ENCODE assay signal across 7 mouse cellular contexts in the genomic region with DNA sequence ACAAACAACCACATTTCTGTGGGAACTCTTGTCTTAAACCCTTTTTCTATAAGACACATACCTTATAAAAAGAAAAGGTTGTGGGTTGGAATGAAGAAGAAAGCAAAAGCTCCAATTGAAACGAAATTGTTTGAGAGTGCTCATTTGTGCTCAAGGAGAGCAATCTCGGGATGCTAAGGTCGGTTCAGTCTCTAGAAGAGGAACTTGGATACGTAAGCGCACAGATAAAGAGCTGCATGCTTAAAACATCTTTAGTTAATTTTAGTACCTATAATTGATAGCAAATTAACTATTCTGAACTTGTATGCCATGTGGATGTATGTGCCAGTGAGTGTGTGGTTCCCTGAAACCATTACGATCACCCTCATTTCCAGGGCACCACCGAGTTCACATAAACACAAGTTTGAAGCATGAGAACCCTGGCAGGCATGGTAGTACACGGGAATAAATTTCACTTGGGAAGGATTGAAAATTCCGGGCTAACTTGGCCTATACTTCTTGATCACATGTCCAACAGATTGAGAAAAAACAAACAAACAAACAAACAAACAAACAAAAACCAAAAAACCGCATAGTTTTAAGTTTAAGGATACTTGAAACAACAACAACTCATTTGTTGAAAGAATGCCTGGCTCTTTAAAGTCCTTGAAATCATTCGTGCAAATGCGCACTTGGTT. TPM values are rescaled to one million over a fixed set of nuclear protein-coding genes. Genes with fewer than 3 reads are reported as not detected.
DNase-seq lines count a peak whose midpoint lies in the region; ATAC-seq and TF ChIP-seq lines count a peak whose summit lies in the region.

No protein-coding gene starts in this region.

- 0 out of 2 replicates have a peak overlapping the region, but pooled peaks have one; percentile 35 for H3K9ac ChIP-seq in lung, postnatal 0 days (replicated peaks; ENCODE audit: low read depth)
- peak overlapping the region; percentile 86 for H3K9ac ChIP-seq in hindbrain, embryonic 12.5 days
- peak overlapping the region; percentile 69 for H3K9ac ChIP-seq in midbrain, embryonic 15.5 days

- no peak for TF ChIP-seq EP300 in lung, postnatal 0 days (IDR thresholded peaks at IDR 0.05)

- peaks cover 4% of the 10 kb centered on the region; the same call in 1 of the 2 replicates for H3K4me1 ChIP-seq in lung, postnatal 0 days (ENCODE audit: insufficient read depth, low read depth, low read length)
- H3K4me1 ChIP-seq in hindbrain, embryonic 12.5 days: peaks cover 6% of the 10 kb centered on the region
- peaks cover 22% of the 10 kb centered on the region for H3K4me1 ChIP-seq in midbrain, embryonic 15.5 days

- peak overlapping the region; percentile 69 for H3K4me3 ChIP-seq in lung, postnatal 0 days (ENCODE audit: low read depth, low read length)
- peak overlapping the region; percentile 61 for H3K4me3 ChIP-seq in hindbrain, embryonic 12.5 days
- H3K4me3 ChIP-seq in midbrain, embryonic 15.5 days: peak overlapping the region; percentile 61

- no peak for TF ChIP-seq CTCF in lung, postnatal 0 days (IDR thresholded peaks at IDR 0.05)

- no peak for ATAC-seq in lung, postnatal 0 days
- no peak for ATAC-seq in hindbrain, embryonic 12.5 days (ENCODE audit: low FRiP score)
- no peak for ATAC-seq in midbrain, embryonic 15.5 days (replicated peaks)

- no peaks in the 10 kb centered on the region for H3K36me3 ChIP-seq in lung, postnatal 0 days (ENCODE audit: insufficient read depth, low read length)
- H3K36me3 ChIP-seq in hindbrain, embryonic 12.5 days: no peaks in the 10 kb centered on the region
- H3K36me3 ChIP-seq in midbrain, embryonic 15.5 days (replicated peaks): no peaks in the 10 kb centered on the region

- peak overlapping the region; percentile 89 for H3K27ac ChIP-seq in lung, postnatal 0 days (ENCODE audit: low read length)
- H3K27ac ChIP-seq in hindbrain, embryonic 12.5 days: peak overlapping the region; percentile 97
- H3K27ac ChIP-seq in midbrain, embryonic 15.5 days: peak overlapping the region; percentile 96

- no peaks in the 10 kb centered on the region for H3K27me3 ChIP-seq in lung, postnatal 0 days (replicated peaks; ENCODE audit: insufficient read depth, low read length)
- H3K27me3 ChIP-seq in hindbrain, embryonic 12.5 days: no peaks in the 10 kb centered on the region
- H3K27me3 ChIP-seq in midbrain, embryonic 15.5 days (replicated peaks): no peaks in the 10 kb centered on the region

- WGBS in lung, postnatal 0 days: 35% methylated on average over 12 of the region's 12 CpGs
- WGBS in hindbrain, embryonic 12.5 days: 56% methylated on average over 12 of the region's 12 CpGs
- WGBS in midbrain, embryonic 15.5 days: 50% methylated on average over 12 of the region's 12 CpGs

- peak overlapping the region; percentile 94 for H3K4me2 ChIP-seq in lung, postnatal 0 days (replicated peaks; ENCODE audit: low read depth, low read length)
- H3K4me2 ChIP-seq in hindbrain, embryonic 12.5 days (replicated peaks): peak overlapping the region; percentile 94
- H3K4me2 ChIP-seq in midbrain, embryonic 15.5 days: peak overlapping the region; percentile 93

- no peak for DNase-seq in lung, postnatal 0 days (ENCODE audit: low spot score)
- no peak for DNase-seq in lung, postnatal 10 days
- DNase-seq in embryo, embryonic 10.5 days (ENCODE audit: low spot score): peak; percentile 39
- DNase-seq in frontal cortex, postnatal 25 days (ENCODE audit: low spot score in 2 of 2): no peak
- DNase-seq in adrenal gland, adult 8-10 months: no peak

- no peaks in the 10 kb centered on the region for H3K9me3 ChIP-seq in lung, postnatal 0 days (ENCODE audit: low read length)
- no peaks in the 10 kb centered on the region for H3K9me3 ChIP-seq in hindbrain, embryonic 12.5 days (replicated peaks)
- H3K9me3 ChIP-seq in midbrain, embryonic 15.5 days: no peaks in the 10 kb centered on the region

RNA-seq across cellular contexts. Expression of a gene that starts 0.7 kb away (rescaled TPM):
- polyA plus RNA-seq in lung, postnatal 0 days (2015; fragmentation: Nextera tagmentation; extraction: Ambion mirVana): 0.44 and 0.86 TPM in 2 replicates
- 1.9 and 2.2 TPM in 2 replicates for polyA plus RNA-seq in hindbrain, embryonic 12.5 days (2016; fragmentation: Nextera tagmentation; extraction: Ambion mirVana)
- polyA plus RNA-seq in midbrain, embryonic 15.5 days (2015; fragmentation: Nextera tagmentation; extraction: Ambion mirVana): 1.7 and 1.8 TPM in 2 replicates
- total RNA-seq in adrenal gland, adult 8-10 months (2022): 10 to 100 TPM; 11.0 to 15.5 (median 13.2) TPM

RNA-seq across cellular contexts. Expression of a gene that starts 2.2 kb away (rescaled TPM):
- 7.8 and 9.9 TPM in 2 replicates for polyA plus RNA-seq in lung, postnatal 0 days (2015; fragmentation: Nextera tagmentation; extraction: Ambion mirVana)
- polyA plus RNA-seq in hindbrain, embryonic 12.5 days (2016; fragmentation: Nextera tagmentation; extraction: Ambion mirVana): 17.0 and 18.8 TPM in 2 replicates
- 5.4 and 5.5 TPM in 2 replicates for polyA plus RNA-seq in midbrain, embryonic 15.5 days (2015; fragmentation: Nextera tagmentation; extraction: Ambion mirVana)
- total RNA-seq in adrenal gland, adult 8-10 months (2022): 10 to 100 TPM; 61.3 to 77.8 (median 63.8) TPM

RNA-seq across cellular contexts. Expression of a gene that starts 38.8 kb away (rescaled TPM):
- 31.4 and 36.9 TPM in 2 replicates for polyA plus RNA-seq in lung, postnatal 0 days (2015; fragmentation: Nextera tagmentation; extraction: Ambion mirVana)
- polyA plus RNA-seq in hindbrain, embryonic 12.5 days (2016; fragmentation: Nextera tagmentation; extraction: Ambion mirVana): 66.9 and 82.3 TPM in 2 replicates
- 34.2 and 34.9 TPM in 2 replicates for polyA plus RNA-seq in midbrain, embryonic 15.5 days (2015; fragmentation: Nextera tagmentation; extraction: Ambion mirVana)
- total RNA-seq in adrenal gland, adult 8-10 months (2022): 100 to 1,000 TPM; 116 to 151 (median 145) TPM

RNA-seq across cellular contexts. Expression of a gene that starts 44.6 kb away (rescaled TPM):
- 0.62 and 1.3 TPM in 2 replicates for polyA plus RNA-seq in lung, postnatal 0 days (2015; fragmentation: Nextera tagmentation; extraction: Ambion mirVana)
- polyA plus RNA-seq in hindbrain, embryonic 12.5 days (2016; fragmentation: Nextera tagmentation; extraction: Ambion mirVana): 2.2 and 4.8 TPM in 2 replicates
- 0.82 and 1.2 TPM in 2 replicates for polyA plus RNA-seq in midbrain, embryonic 15.5 days (2015; fragmentation: Nextera tagmentation; extraction: Ambion mirVana)
- total RNA-seq in adrenal gland, adult 8-10 months (2022): 1 to 10 TPM; 2.9 to 4.8 (median 3.3) TPM

RNA-seq across cellular contexts. Expression of a gene that starts 46.0 kb away (rescaled TPM):
- 0.49 and 0.57 TPM in 2 replicates for polyA plus RNA-seq in lung, postnatal 0 days (2015; fragmentation: Nextera tagmentation; extraction: Ambion mirVana)
- polyA plus RNA-seq in hindbrain, embryonic 12.5 days (2016; fragmentation: Nextera tagmentation; extraction: Ambion mirVana): 0.46 and 2.5 TPM in 2 replicates
- 1.6 TPM in 1 of 2 replicates, not detected in the other for polyA plus RNA-seq in midbrain, embryonic 15.5 days (2015; fragmentation: Nextera tagmentation; extraction: Ambion mirVana)
- 1 to 10 TPM; 4.8 to 9.8 (median 5.8) TPM for total RNA-seq in adrenal gland, adult 8-10 months (2022)

Comparison
In these comparisons a context has a peak if more than half of its experiments do, and no peak if none do; other contexts are left out.
1. H3K9ac ChIP-seq: peak in every context shown above with its lines; median percentile 86 in hindbrain, embryonic 12.5 days; 69 in midbrain, embryonic 15.5 days; 35 in lung, postnatal 0 days.